Mouse (Mus musculus) adrenal gland, postnatal 10 days (tissue): Measurements from ENCODE around the gene Olfr683. TPM values are rescaled to one million over a fixed set of nuclear protein-coding genes. Genes with fewer than 3 reads are reported as not detected.
"Not testable (repeated sequence)": the region's sequence is repeated elsewhere in the genome, so short reads cannot be mapped to it uniquely, and the experiment has no call there.

ENCODE experiments used
- DNase-seq: peaks from one replicate; pipeline ENCODE4 v3.0.0; 2021; ENCODE audit warnings: mixed read lengths
- long read RNA-seq, 2 experiments: library from polyadenylated mRNA; stranded (forward); transcript quantifications; one replicate each; pipeline ENCODE4 v2.0.0; 2021
- total RNA-seq, 2 experiments: library from RNA; stranded (reverse); gene quantifications; 2 replicates each; pipeline ENCODE4 v1.2.3; 2021

The Olfr683 gene
- not detected for total RNA-seq
- long read RNA-seq, experiment 1: 0 reads
- long read RNA-seq, experiment 2: 0 reads

DNA sequence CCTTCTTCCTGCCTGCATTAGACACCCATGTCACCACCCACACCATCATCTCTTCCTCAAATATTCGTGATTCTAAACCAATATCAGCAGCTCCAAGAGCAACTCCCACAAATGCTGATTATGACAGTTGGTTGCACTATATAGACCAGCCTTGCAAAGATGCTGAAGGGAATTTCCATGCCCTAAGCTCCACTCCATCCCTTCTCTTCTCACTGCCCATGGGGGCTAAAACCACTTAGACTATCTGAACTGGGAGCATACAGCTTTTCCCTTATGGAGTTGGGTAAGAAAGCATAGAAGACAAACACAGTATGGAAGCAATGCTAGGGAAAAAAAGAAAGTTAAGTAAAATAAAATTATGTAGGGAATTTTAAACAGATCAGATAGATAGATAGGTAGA is at the start of gene Olfr683:
TSS of gene Olfr683 (minus strand) at position 101 of the 400 bp plus-strand sequence.
- no peak for DNase-seq

DNA sequence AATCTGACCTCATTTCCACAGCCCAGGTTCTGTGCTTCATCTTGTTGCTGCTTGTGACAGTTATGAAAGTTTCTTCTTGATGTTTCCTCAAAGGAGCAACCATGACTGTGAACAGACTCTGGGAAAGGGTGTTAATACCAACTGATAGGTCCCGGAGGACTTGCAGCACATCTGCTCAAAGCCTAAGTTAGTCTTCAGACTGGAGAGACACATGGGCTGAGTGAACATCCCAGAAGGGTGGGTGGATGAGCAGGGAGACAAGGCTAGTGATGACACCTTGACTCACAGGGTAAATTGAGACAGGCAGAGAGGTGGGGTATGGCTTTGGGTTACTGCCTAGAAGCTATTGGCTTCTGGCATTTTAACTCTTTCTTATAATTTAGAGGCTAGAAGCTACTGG is 39.1 kb upstream of the Olfr683 start, which contains the start of gene Olfr685:
TSS of gene Olfr685 (minus strand) at position 101 of the 400 bp plus-strand sequence.
- DNase-seq: no peak

DNA sequence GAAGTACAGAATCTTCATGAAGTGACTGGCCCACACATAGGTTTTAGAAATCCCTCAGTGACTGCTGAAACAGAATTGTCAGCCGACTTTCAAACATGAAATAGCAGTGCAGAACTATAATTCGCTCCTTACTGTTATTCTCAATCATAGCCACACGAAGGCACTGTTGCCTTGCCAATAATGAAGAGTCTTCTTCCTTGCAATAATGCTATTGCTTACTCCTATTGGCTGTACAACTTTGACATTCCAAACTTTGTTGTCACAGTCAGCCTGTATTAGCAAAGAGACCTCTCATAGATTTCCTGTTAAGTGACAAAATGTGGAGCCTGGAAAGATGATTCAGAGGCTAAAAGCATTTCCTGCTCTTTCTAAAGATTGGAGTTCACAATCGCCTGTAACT is 24.0 kb upstream of the Olfr683 start:
- peak; percentile 3 for DNase-seq

- DNase-seq: no peak
Measured at GRCm38 (mm10) chr7:105163553-105163952, 16.7 kb upstream of the Olfr683 start, which contains the start of gene Olfr684. TSS of gene Olfr684 (minus strand) at chr7:105163653.

- DNase-seq: no peak
Measured at GRCm38 (mm10) chr7:105141275-105141674, 5.5 kb downstream of the Olfr683 start.

- DNase-seq: no peak
Measured at GRCm38 (mm10) chr7:105116536-105116935, 30.3 kb downstream of the Olfr683 start, which contains the start of gene Olfr681. TSS of gene Olfr681 (plus strand) at chr7:105116836.

GRCm38 (mm10) chr7:105092717-105093116 is 54.1 kb downstream of the Olfr683 start, which contains the start of gene Olfr680-ps1:
TSS of gene Olfr680-ps1 (minus strand) at chr7:105092817.
- DNase-seq: not testable (repeated sequence)

Other genes with a start within 250 kb of the Olfr683 start
- gene Olfr667, start 225.5 kb downstream of the Olfr683 start, total RNA-seq: not detected
- not detected for gene Olfr668, start 219.0 kb downstream of the Olfr683 start, total RNA-seq
- gene Olfr669, start 212.8 kb downstream of the Olfr683 start, total RNA-seq: not detected
- not detected for gene Olfr670, start 184.4 kb downstream of the Olfr683 start, total RNA-seq
- not detected for gene Olfr671, start 167.9 kb downstream of the Olfr683 start, total RNA-seq
- gene Olfr672, start 145.0 kb downstream of the Olfr683 start, total RNA-seq: not detected
- not detected for gene Olfr675, start 118.6 kb downstream of the Olfr683 start, total RNA-seq
- not detected for gene Olfr676, start 114.3 kb downstream of the Olfr683 start, total RNA-seq
- not detected for gene Olfr677, start 95.6 kb downstream of the Olfr683 start, total RNA-seq
- not detected for gene Olfr678, start 82.5 kb downstream of the Olfr683 start, total RNA-seq
- gene Olfr679, start 65.8 kb downstream of the Olfr683 start, total RNA-seq: not detected
- not detected for gene Olfr680-ps1, start 54.2 kb downstream of the Olfr683 start, total RNA-seq
- not detected for gene Olfr681, start 30.2 kb downstream of the Olfr683 start, total RNA-seq
- gene Olfr684, start 16.6 kb upstream of the Olfr683 start, total RNA-seq: not detected
- gene Olfr685, start 39.0 kb upstream of the Olfr683 start, total RNA-seq: not detected
- not detected for gene Olfr686, start 60.5 kb upstream of the Olfr683 start, total RNA-seq
- gene Olfr688, start 141.1 kb upstream of the Olfr683 start, total RNA-seq: not detected
- not detected for gene Olfr689, start 164.2 kb upstream of the Olfr683 start, total RNA-seq
- gene Olfr690, start 187.1 kb upstream of the Olfr683 start, total RNA-seq: not detected
- gene Olfr691, start 195.3 kb upstream of the Olfr683 start, total RNA-seq: not detected
- gene Olfr692, start 221.2 kb upstream of the Olfr683 start, total RNA-seq: not detected
- gene Gm5901, start 228.0 kb upstream of the Olfr683 start, total RNA-seq: not detected